ENCODE assay signal across 10 mouse cellular contexts in genomic region chr11:105969516-105969915, GRCm38 (mm10). TPM values are rescaled to one million over a fixed set of nuclear protein-coding genes. Genes with fewer than 3 reads are reported as not detected.
DNase-seq lines count a peak whose midpoint lies in the region; ATAC-seq and TF ChIP-seq lines count a peak whose summit lies in the region.
"Had no signal": no experiment of that assay in that cellular context is flagged by ENCODE, and none has a peak within 500 bp of the region (broad histone marks: within the 10 kb centered on the region; RNA-seq: fewer than 3 reads in every experiment).

No protein-coding gene starts in this region.

- H3K4me2 ChIP-seq in heart, embryonic 12.5 days = no peak overlapping the region

- H3K36me3 ChIP-seq in heart, embryonic 12.5 days = no peaks in the 10 kb centered on the region
- H3K36me3 ChIP-seq in thymus, adult 2 months (ENCODE audit: control insufficient read depth, insufficient read depth, low read length) = no peaks in the 10 kb centered on the region

- DNase-seq in heart, adult 11 months = peak; percentile 97
- DNase-seq in thymus, adult 2 months = peak; percentile 27
- DNase-seq in thymus, adult 18-20 months = no peak
- peak; percentile 73 to 75 for DNase-seq in heart, postnatal 14 days
- DNase-seq in right cerebral cortex, postnatal 4 days = peak; percentile 36
- DNase-seq in c-Kit-positive CD71-positive TER-119-positive erythroid progenitor cells, embryonic 14.5 days (ENCODE audit: low spot score) = no peak
- no peak for DNase-seq in retina, embryonic 14.5 days (ENCODE audit: low spot score)

- peaks cover 91% of the 10 kb centered on the region for H3K27me3 ChIP-seq in heart, embryonic 12.5 days (replicated peaks)
- H3K27me3 ChIP-seq in thymus, adult 2 months (ENCODE audit: control insufficient read depth, insufficient read depth, low read length) = peaks cover 6% of the 10 kb centered on the region; the same call in 1 of the 2 replicates

- TF ChIP-seq CTCF in thymus, adult 2 months (IDR thresholded peaks at IDR 0.05; ENCODE audit: borderline replicate concordance, control insufficient read depth, extremely low read depth, insufficient read depth, low read length, poor library complexity) = no peak

- intact Hi-C loops in heart, postnatal 14 days (cut with DNase I) = loop anchor here (1.0 to 2.0 kb wide), 2 partner anchors 25 to 42 kb away; no protein-coding TSS in a partner anchor

- H3K27ac ChIP-seq in heart, embryonic 12.5 days (ENCODE audit: poor library complexity, severe bottlenecking) = no peak overlapping the region
- H3K27ac ChIP-seq in thymus, adult 2 months (ENCODE audit: control insufficient read depth, insufficient read depth, low read length) = no peak overlapping the region

- H3K4me3 ChIP-seq in heart, embryonic 12.5 days = no peak overlapping the region
- H3K4me3 ChIP-seq in thymus, adult 2 months (ENCODE audit: control insufficient read depth, insufficient read depth, low read length) = no peak overlapping the region
- H3K4me3 ChIP-seq: myocyte had no signal

- no peak for TF ChIP-seq POLR2A in thymus, adult 2 months (IDR thresholded peaks at IDR 0.05; ENCODE audit: control insufficient read depth, extremely low read depth, insufficient read depth, low read length, poor library complexity)

- H3K9ac ChIP-seq in heart, embryonic 12.5 days = no peak overlapping the region

- peaks cover 23% of the 10 kb centered on the region for H3K4me1 ChIP-seq in heart, embryonic 12.5 days (replicated peaks)
- peaks cover 3% of the 10 kb centered on the region for H3K4me1 ChIP-seq in thymus, adult 2 months (replicated peaks; ENCODE audit: control insufficient read depth, insufficient read depth, low read length)

- no peaks in the 10 kb centered on the region for H3K9me3 ChIP-seq in heart, embryonic 12.5 days (replicated peaks)

- ATAC-seq in heart, embryonic 12.5 days (ENCODE audit: insufficient number of reproducible peaks, low FRiP score) = no peak

- WGBS in heart, embryonic 12.5 days = 46% methylated on average over 1 of the region's 1 CpGs
- WGBS in thymus, adult 2 months = 32% methylated on average over 1 of the region's 1 CpGs

RNA-seq across cellular contexts. Expression of gene Ace, which starts 1.8 kb away (rescaled TPM):
- 1.00 and 1.3 TPM in 2 replicates for polyA plus RNA-seq in heart, embryonic 12.5 days (2016; fragmentation: Nextera tagmentation; extraction: Ambion mirVana)
- 8.0 and 10.2 TPM in 2 replicates for polyA plus RNA-seq in thymus, adult 2 months (2012; rRNA removed)
- total RNA-seq in heart, postnatal 14 days (2021) = 10 to 100 TPM; 28.7 to 31.6 TPM

RNA-seq across cellular contexts. Expression of gene Cyb561, which starts 16.4 kb away (rescaled TPM):
- 4.1 and 5.5 TPM in 2 replicates for polyA plus RNA-seq in heart, embryonic 12.5 days (2016; fragmentation: Nextera tagmentation; extraction: Ambion mirVana)
- 6.1 and 9.4 TPM in 2 replicates for polyA plus RNA-seq in thymus, adult 2 months (2012; rRNA removed)
- 10 to 100 TPM; 14.2 to 14.8 TPM for total RNA-seq in heart, postnatal 14 days (2021)

RNA-seq across cellular contexts. Expression of gene Ace3, which starts 25.0 kb away (rescaled TPM):
- not detected in 2 replicates for polyA plus RNA-seq in heart, embryonic 12.5 days (2016; fragmentation: Nextera tagmentation; extraction: Ambion mirVana)
- polyA plus RNA-seq in thymus, adult 2 months (2012; rRNA removed) = not detected in 2 replicates
- total RNA-seq in heart, postnatal 14 days (2021) = not detected
- polyA plus RNA-seq: heart, embryonic 16.5 days; myocyte had no signal

RNA-seq across cellular contexts. Expression of gene Kcnh6, which starts 38.4 kb away (rescaled TPM):
- 0.19 TPM in 1 of 2 replicates, not detected in the other for polyA plus RNA-seq in heart, embryonic 12.5 days (2016; fragmentation: Nextera tagmentation; extraction: Ambion mirVana)
- polyA plus RNA-seq in thymus, adult 2 months (2012; rRNA removed) = 3.9 and 4.3 TPM in 2 replicates
- total RNA-seq in heart, postnatal 14 days (2021) = under 1 TPM; 0.07 to 0.14 TPM
- polyA plus RNA-seq: myocyte had no signal

Comparison
In these comparisons a context has a peak if more than half of its experiments do, and no peak if none do; other contexts are left out.
1. DNase-seq: peak in heart, adult 11 months (single experiment), thymus, adult 2 months (single experiment), heart, postnatal 14 days (2 of 2) and right cerebral cortex, postnatal 4 days (single experiment); none in thymus, adult 18-20 months (0 of 2), c-Kit-positive CD71-positive TER-119-positive erythroid progenitor cells, embryonic 14.5 days (single experiment) and retina, embryonic 14.5 days (single experiment).